ENCODE assay signal across 8 mouse cellular contexts in genomic region chr9:72408131-72408586, GRCm38 (mm10). TPM values are rescaled to one million over a fixed set of nuclear protein-coding genes. Genes with fewer than 3 reads are reported as not detected.
DNase-seq lines count a peak whose midpoint lies in the region; ATAC-seq lines count a peak whose summit lies in the region.

No protein-coding gene starts in this region.

- DNase-seq in adrenal gland, adult (ENCODE audit: inconsistent age in 2 of 2, low spot score in 1 of 2) = peak; percentile 71 to 91
- DNase-seq in embryo, embryonic 10 days (ENCODE audit: low spot score) = peak; percentile 95
- peak; percentile 74 for DNase-seq in gastrocnemius, postnatal 14 days
- peak; percentile 75 to 80 for DNase-seq in left cerebral cortex, postnatal 10 days (ENCODE audit: extremely low spot score in 1 of 2, low spot score in 2 of 2)
- peak; percentile 80 to 89 for DNase-seq in right cerebral cortex, postnatal 10 days (ENCODE audit: low spot score in 2 of 2)
- peak; percentile 81 for DNase-seq in urinary bladder, postnatal 14 days (ENCODE audit: low spot score)

- ATAC-seq in inflammation-experienced regulatory T-cells, adult 6 months = peak; percentile 78
- peak; percentile 76 for ATAC-seq in megakaryocyte progenitor cell, adult 5-6 weeks (replicated peaks; ENCODE audit: poor library complexity)

- intact Hi-C loops in gastrocnemius, postnatal 14 days (cut with DNase I; ENCODE audit: low total_unique reads) = no loop called here
- intact Hi-C loops in left cerebral cortex, postnatal 10 days (cut with DNase I) = loop anchor here (10.0 kb wide), 1 partner anchor 573 kb away; no protein-coding TSS in a partner anchor

RNA-seq across cellular contexts. Expression of gene Mns1, which starts 29.7 kb away (rescaled TPM):
- total RNA-seq in gastrocnemius, postnatal 14 days (2021) = 1 to 10 TPM in 1 of 2 experiments, under 1 TPM in 1; 0.78 to 1.1 TPM
- polyA plus RNA-seq in inflammation-experienced regulatory T-cells, adult 6 months (2017; shearing (Covaris generic)) = 10 to 100 TPM; 15.0 to 47.1 (median 15.9) TPM
- 1 to 10 TPM; 1.2 to 1.7 TPM for total RNA-seq in left cerebral cortex, postnatal 10 days (2021)
- total RNA-seq in megakaryocyte progenitor cell, adult 5-6 weeks (2015) = 59.4 and 83.2 TPM in 2 replicates
- total RNA-seq in megakaryocyte progenitor cell, adult 5-6 weeks (2017) = 89.7 and 128 TPM in 2 replicates

Comparison
In these comparisons a context has a peak if more than half of its experiments do, and no peak if none do; other contexts are left out.
1. Peak in every context shown above with its lines: DNase-seq and ATAC-seq.
2. RNA of gene Mns1, which starts 29.7 kb away (total RNA-seq): 59.4 to 128 TPM in megakaryocyte progenitor cell, adult 5-6 weeks; 1.2 to 1.7 TPM in left cerebral cortex, postnatal 10 days and 0.78 to 1.1 TPM in gastrocnemius, postnatal 14 days; every median in the first group is over 10 times any median in the second.